8 mouse cellular contexts compared by ENCODE assay signal in the genomic region with DNA sequence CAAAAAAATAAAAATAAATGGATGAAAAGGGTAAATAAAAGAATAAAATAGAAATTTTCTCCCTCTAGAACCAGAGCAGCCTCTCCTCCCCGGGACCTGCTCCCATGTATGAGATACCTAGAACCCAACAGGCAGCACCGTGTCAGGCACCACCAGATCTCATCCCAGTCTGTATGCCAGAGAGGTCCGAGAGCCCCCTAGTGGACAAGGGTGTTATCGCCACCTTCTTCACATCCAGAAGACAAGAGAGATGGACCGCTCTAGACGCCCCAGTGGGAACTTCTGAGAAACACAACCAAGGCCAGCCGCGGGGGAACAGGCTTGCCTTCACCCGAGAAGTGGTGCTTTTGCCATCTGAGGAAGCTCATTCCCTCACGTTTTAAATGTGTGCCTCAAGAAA. TPM values are rescaled to one million over a fixed set of nuclear protein-coding genes. Genes with fewer than 3 reads are reported as not detected.
DNase-seq lines count a peak whose midpoint lies in the region; TF ChIP-seq lines count a peak whose summit lies in the region.

No protein-coding gene starts in this region.

- no peak for TF ChIP-seq EP300 in heart, adult 2 months (IDR thresholded peaks at IDR 0.05; ENCODE audit: insufficient read depth, low read depth, low read length)

- no peak overlapping the region for H3K27ac ChIP-seq in heart, adult 2 months

- no peaks in the 10 kb centered on the region for H3K4me1 ChIP-seq in heart, adult 2 months (ENCODE audit: control insufficient read depth, insufficient read depth, low read length)

- TF ChIP-seq POLR2A in heart, adult 2 months (IDR thresholded peaks at IDR 0.05; ENCODE audit: insufficient read depth, low read depth, low read length) = no peak

- WGBS in heart, adult 2 months = 7% methylated on average over 10 of the region's 10 CpGs

- intact Hi-C loops in heart, adult 2 months (cut with DNase I) = no loop called here
- intact Hi-C loops in heart, postnatal 25 days (cut with DNase I) = no loop called here
- intact Hi-C loops in gastrocnemius, postnatal 14 days (cut with DNase I; ENCODE audit: low total_unique reads) = no loop called here

- H3K79me2 ChIP-seq in heart, adult 2 months (replicated peaks; ENCODE audit: control insufficient read depth, insufficient read depth, low read length) = no peaks in the 10 kb centered on the region

- TF ChIP-seq CTCF in heart, adult 2 months (IDR thresholded peaks at IDR 0.05) = peak; percentile 81

- no peak overlapping the region for H3K9ac ChIP-seq in heart, adult 2 months (ENCODE audit: low read depth, low read length)

- H3K36me3 ChIP-seq in heart, adult 2 months (ENCODE audit: control insufficient read depth, insufficient read depth, low read length) = no peaks in the 10 kb centered on the region

- no peak overlapping the region for H3K4me3 ChIP-seq in heart, adult 2 months

- no peaks in the 10 kb centered on the region for H3K27me3 ChIP-seq in heart, adult 2 months (ENCODE audit: control insufficient read depth, insufficient read depth, low read length)

- DNase-seq in heart, adult 2 months = peak; percentile 49 to 54
- DNase-seq in heart, postnatal 25 days (ENCODE audit: low spot score) = no peak
- peak; percentile 80 for DNase-seq in WW6 (ENCODE audit: low read depth, low spot score)
- peak; percentile 79 to 86 for DNase-seq in cerebellum, postnatal 36 days
- peak; percentile 33 for DNase-seq in gastrocnemius, postnatal 14 days
- peak; percentile 65 to 66 for DNase-seq in layer of hippocampus, postnatal 10 days (ENCODE audit: low spot score in 2 of 2)
- peak; percentile 77 for DNase-seq in lung, postnatal 14 days
- peak; percentile 34 to 71 for DNase-seq in spleen, adult 18-20 months

RNA-seq across cellular contexts. Expression of a gene that starts 20.3 kb away (rescaled TPM):
- 100 to 1,000 TPM; 106 to 125 TPM for total RNA-seq in heart, adult 2 months (2021)
- polyA plus RNA-seq in heart, adult 2 months (2012; rRNA removed) = 64.7 and 85.7 TPM in 2 replicates
- total RNA-seq in heart, postnatal 25 days (2021) = 100 to 1,000 TPM in 1 of 2 experiments, 10 to 100 TPM in 1; 99.7 to 119 TPM
- total RNA-seq in gastrocnemius, postnatal 14 days (2021) = 10 to 100 TPM; 30.5 to 40.5 TPM
- total RNA-seq in layer of hippocampus, postnatal 10 days (2021) = 10 to 100 TPM; 16.5 to 17.7 TPM

RNA-seq across cellular contexts. Expression of a gene that starts 32.2 kb away (rescaled TPM):
- 1 to 10 TPM; 1.3 to 2.0 TPM for total RNA-seq in heart, adult 2 months (2021)
- polyA plus RNA-seq in heart, adult 2 months (2012; rRNA removed) = 3.4 and 4.8 TPM in 2 replicates
- total RNA-seq in heart, postnatal 25 days (2021) = 1 to 10 TPM; 2.3 to 2.4 TPM
- 1 to 10 TPM in 1 of 2 experiments, under 1 TPM in 1; 0.74 to 1.3 TPM for total RNA-seq in gastrocnemius, postnatal 14 days (2021)
- 100 to 1,000 TPM; 106 to 144 TPM for total RNA-seq in layer of hippocampus, postnatal 10 days (2021)

RNA-seq across cellular contexts. Expression of a gene that starts 52.0 kb away (rescaled TPM):
- not detected for total RNA-seq in heart, adult 2 months (2021)
- polyA plus RNA-seq in heart, adult 2 months (2012; rRNA removed) = 0.25 and 0.26 TPM in 2 replicates
- total RNA-seq in heart, postnatal 25 days (2021) = not detected
- total RNA-seq in gastrocnemius, postnatal 14 days (2021) = under 1 TPM in 1 of 2 experiments, not detected in 1; 0.16 TPM
- 100 to 1,000 TPM; 306 to 335 TPM for total RNA-seq in layer of hippocampus, postnatal 10 days (2021)

Comparison
In these comparisons a context has a peak if more than half of its experiments do, and no peak if none do; other contexts are left out.
1. RNA of a gene that starts 32.2 kb away (total RNA-seq): 106 to 144 TPM in layer of hippocampus, postnatal 10 days; 2.3 to 2.4 TPM in heart, postnatal 25 days, 1.3 to 2.0 TPM in heart, adult 2 months and 0.74 to 1.3 TPM in gastrocnemius, postnatal 14 days; every median in the first group is over 10 times any median in the second.
2. RNA of a gene that starts 52.0 kb away (total RNA-seq): 306 to 335 TPM in layer of hippocampus, postnatal 10 days; 0.16 TPM in gastrocnemius, postnatal 14 days, not detected in heart, postnatal 25 days and not detected in heart, adult 2 months; every median in the first group is over 100 times any median in the second.